Mouse (Mus musculus): ENCODE results near the gene Pde10a. TPM values are rescaled to one million over a fixed set of nuclear protein-coding genes. Genes with fewer than 3 reads are reported as not detected.

Gene Pde10a
- total and polyA plus RNA-seq, 3 experiments, result 1.4 to 2.2 (median 1.9) TPM

- no peak overlapping the region for H3K4me3 ChIP-seq
- no peak for DNase-seq
- intact Hi-C loops (cut with DNase I), result no loop called here
- no peaks in the 10 kb centered on the region for H3K36me3 ChIP-seq (ENCODE audit: control insufficient read depth, insufficient read depth, low read length)
- no peak overlapping the region for H3K27ac ChIP-seq
- TF ChIP-seq POLR2A (IDR thresholded peaks at IDR 0.05; ENCODE audit: insufficient read depth, low read depth, low read length) (no peak), EP300 (IDR thresholded peaks at IDR 0.05; ENCODE audit: insufficient read depth, low read depth, low read length) (no peak), CTCF (IDR thresholded peaks at IDR 0.05) (no peak)
- no peaks in the 10 kb centered on the region for H3K79me2 ChIP-seq (replicated peaks; ENCODE audit: control insufficient read depth, insufficient read depth, low read length)
- H3K9ac ChIP-seq (ENCODE audit: low read depth, low read length), result no peak overlapping the region
- no peaks in the 10 kb centered on the region for H3K4me1 ChIP-seq (ENCODE audit: control insufficient read depth, insufficient read depth, low read length)
- H3K27me3 ChIP-seq (ENCODE audit: control insufficient read depth, insufficient read depth, low read length), result no peaks in the 10 kb centered on the region
- WGBS, result 60% methylated on average over 16 of the region's 16 CpGs
These were observed 133.7 kb downstream of the Pde10a start for GRCm38 (mm10) chr17:8658751-8659454.

GRCm38 (mm10) chr17:8666912-8667311, 141.7 kb downstream of the Pde10a start:
- no peak overlapping the region for H3K9ac ChIP-seq (ENCODE audit: low read depth, low read length)
- H3K4me1 ChIP-seq (ENCODE audit: control insufficient read depth, insufficient read depth, low read length), result no peaks in the 10 kb centered on the region
- TF ChIP-seq CTCF (IDR thresholded peaks at IDR 0.05) (no peak), EP300 (IDR thresholded peaks at IDR 0.05; ENCODE audit: insufficient read depth, low read depth, low read length) (no peak), POLR2A (IDR thresholded peaks at IDR 0.05; ENCODE audit: insufficient read depth, low read depth, low read length) (no peak)
- H3K27me3 ChIP-seq (ENCODE audit: control insufficient read depth, insufficient read depth, low read length), result no peaks in the 10 kb centered on the region
- 55% methylated on average over 5 of the region's 5 CpGs for WGBS
- H3K4me3 ChIP-seq, result no peak overlapping the region
- H3K36me3 ChIP-seq (ENCODE audit: control insufficient read depth, insufficient read depth, low read length), result no peaks in the 10 kb centered on the region
- no peak for DNase-seq
- no peak overlapping the region for H3K27ac ChIP-seq
- intact Hi-C loops (cut with DNase I), result no loop called here
- no peaks in the 10 kb centered on the region for H3K79me2 ChIP-seq (replicated peaks; ENCODE audit: control insufficient read depth, insufficient read depth, low read length)

- Histone ChIP-seq H3K4me3 (no peak overlapping the region), H3K79me2 (replicated peaks; ENCODE audit: control insufficient read depth, insufficient read depth, low read length) (no peaks in the 10 kb centered on the region), H3K27ac (no peak overlapping the region), H3K9ac (ENCODE audit: low read depth, low read length) (no peak overlapping the region), H3K36me3 (ENCODE audit: control insufficient read depth, insufficient read depth, low read length) (no peaks in the 10 kb centered on the region), H3K27me3 (ENCODE audit: control insufficient read depth, insufficient read depth, low read length) (no peaks in the 10 kb centered on the region), H3K4me1 (ENCODE audit: control insufficient read depth, insufficient read depth, low read length) (no peaks in the 10 kb centered on the region)
- 61% methylated on average over 2 of the region's 2 CpGs for WGBS
- intact Hi-C loops (cut with DNase I), result loop anchor here (5.0 kb wide), 1 partner anchor 42 kb away; no protein-coding TSS in a partner anchor
- DNase-seq, result peak in 1 of 2 experiments; percentile 45
- no peak for TF ChIP-seq CTCF (IDR thresholded peaks at IDR 0.05)
- TF ChIP-seq POLR2A (IDR thresholded peaks at IDR 0.05; ENCODE audit: insufficient read depth, low read depth, low read length), result no peak
- no peak for TF ChIP-seq EP300 (IDR thresholded peaks at IDR 0.05; ENCODE audit: insufficient read depth, low read depth, low read length)
These were observed 149.5 kb downstream of the Pde10a start for GRCm38 (mm10) chr17:8674651-8675050.

GRCm38 (mm10) chr17:8686356-8686755, 161.2 kb downstream of the Pde10a start:
- WGBS, result 52% methylated on average over 7 of the region's 7 CpGs
- H3K36me3 ChIP-seq (ENCODE audit: control insufficient read depth, insufficient read depth, low read length), result no peaks in the 10 kb centered on the region
- no peak overlapping the region for H3K9ac ChIP-seq (ENCODE audit: low read depth, low read length)
- intact Hi-C loops (cut with DNase I), result no loop called here
- H3K27ac ChIP-seq, result no peak overlapping the region
- H3K4me1 ChIP-seq (ENCODE audit: control insufficient read depth, insufficient read depth, low read length), result no peaks in the 10 kb centered on the region
- H3K27me3 ChIP-seq (ENCODE audit: control insufficient read depth, insufficient read depth, low read length), result no peaks in the 10 kb centered on the region
- H3K79me2 ChIP-seq (replicated peaks; ENCODE audit: control insufficient read depth, insufficient read depth, low read length), result no peaks in the 10 kb centered on the region
- no peak overlapping the region for H3K4me3 ChIP-seq
- TF ChIP-seq CTCF (IDR thresholded peaks at IDR 0.05), result no peak
- TF ChIP-seq EP300 (IDR thresholded peaks at IDR 0.05; ENCODE audit: insufficient read depth, low read depth, low read length), result no peak
- no peak for TF ChIP-seq POLR2A (IDR thresholded peaks at IDR 0.05; ENCODE audit: insufficient read depth, low read depth, low read length)
- DNase-seq, result no peak

- Histone ChIP-seq H3K9ac (ENCODE audit: low read depth, low read length) (no peak overlapping the region), H3K4me3 (no peak overlapping the region), H3K79me2 (replicated peaks; ENCODE audit: control insufficient read depth, insufficient read depth, low read length) (no peaks in the 10 kb centered on the region), H3K27me3 (ENCODE audit: control insufficient read depth, insufficient read depth, low read length) (no peaks in the 10 kb centered on the region), H3K27ac (no peak overlapping the region), H3K4me1 (ENCODE audit: control insufficient read depth, insufficient read depth, low read length) (no peaks in the 10 kb centered on the region), H3K36me3 (ENCODE audit: control insufficient read depth, insufficient read depth, low read length) (no peaks in the 10 kb centered on the region)
- DNase-seq, result no peak
- no peak for TF ChIP-seq POLR2A (IDR thresholded peaks at IDR 0.05; ENCODE audit: insufficient read depth, low read depth, low read length)
- no peak for TF ChIP-seq CTCF (IDR thresholded peaks at IDR 0.05)
- TF ChIP-seq EP300 (IDR thresholded peaks at IDR 0.05; ENCODE audit: insufficient read depth, low read depth, low read length), result no peak
- WGBS, result 55% methylated on average over 3 of the region's 3 CpGs
- intact Hi-C loops (cut with DNase I), result no loop called here
These were observed 162.9 kb downstream of the Pde10a start for GRCm38 (mm10) chr17:8688096-8688495.

GRCm38 (mm10) chr17:8698265-8698664, 173.1 kb downstream of the Pde10a start:
- Histone ChIP-seq H3K4me3 (no peak overlapping the region), H3K27ac (no peak overlapping the region), H3K79me2 (replicated peaks; ENCODE audit: control insufficient read depth, insufficient read depth, low read length) (no peaks in the 10 kb centered on the region), H3K9ac (ENCODE audit: low read depth, low read length) (no peak overlapping the region), H3K4me1 (ENCODE audit: control insufficient read depth, insufficient read depth, low read length) (no peaks in the 10 kb centered on the region), H3K27me3 (ENCODE audit: control insufficient read depth, insufficient read depth, low read length) (no peaks in the 10 kb centered on the region), H3K36me3 (ENCODE audit: control insufficient read depth, insufficient read depth, low read length) (no peaks in the 10 kb centered on the region)
- WGBS, result no CpG with 5 or more reads among the region's 1 CpGs
- no peak for TF ChIP-seq EP300 (IDR thresholded peaks at IDR 0.05; ENCODE audit: insufficient read depth, low read depth, low read length)
- TF ChIP-seq CTCF (IDR thresholded peaks at IDR 0.05), result no peak
- no peak for TF ChIP-seq POLR2A (IDR thresholded peaks at IDR 0.05; ENCODE audit: insufficient read depth, low read depth, low read length)
- no peak for DNase-seq
- intact Hi-C loops (cut with DNase I), result no loop called here
